Mouse (Mus musculus) kidney, adult 2 months (tissue): Measurements from ENCODE around the gene Urm1. TPM values are rescaled to one million over a fixed set of nuclear protein-coding genes. Genes with fewer than 3 reads are reported as not detected.
"Not testable (repeated sequence)": the region's sequence is repeated elsewhere in the genome, so short reads cannot be mapped to it uniquely, and the experiment has no call there.

Experiments used
- DNase-seq: peaks from one replicate; pipeline ENCODE4 v3.0.0; 2021
- H3K27ac ChIP-seq: fragments of 200-500 bp; 2 replicates; pipeline ENCODE4 v1.5.1; 2012; ENCODE audit warnings: low read depth, low read length, control low read depth, inconsistent platforms; ENCODE audit not compliant: insufficient read depth
- H3K27me3 ChIP-seq: fragments of 200-500 bp; replicated peaks from 2 replicates; pipeline ENCODE4 v1.6.1; 2012; ENCODE audit warnings: mild to moderate bottlenecking, moderate library complexity, low read length, inconsistent platforms; ENCODE audit not compliant: control insufficient read depth, insufficient read depth
- H3K36me3 ChIP-seq: fragments of 200-500 bp; 2 replicates; pipeline ENCODE4 v1.6.1; 2012; ENCODE audit warnings: mild to moderate bottlenecking, moderate library complexity, low read length, inconsistent platforms; ENCODE audit not compliant: control insufficient read depth, insufficient read depth
- H3K4me1 ChIP-seq: fragments of 200-500 bp; 2 replicates; pipeline ENCODE4 v1.6.1; 2011; ENCODE audit warnings: low read length; ENCODE audit not compliant: control insufficient read depth, insufficient read depth
- H3K4me3 ChIP-seq: fragments of 200-500 bp; 2 replicates; pipeline ENCODE4 v1.5.1; 2011; ENCODE audit warnings: mild to moderate bottlenecking, low read depth, low read length, control low read depth; ENCODE audit not compliant: insufficient read depth
- CTCF ChIP-seq: fragments of 200-500 bp; conservative IDR thresholded peaks from 2 replicates; pipeline ENCODE4 v1.5.1; 2011; ENCODE audit warnings: low read depth, mild to moderate bottlenecking, control low read depth, low read length, moderate library complexity, mixed read lengths; ENCODE audit not compliant: insufficient read depth, insufficient read length
- POLR2A ChIP-seq: fragments of 200-500 bp; IDR thresholded peaks from one replicate; pipeline ENCODE4 v1.6.1; 2011; ENCODE audit warnings: low read depth, low read length, control low read depth
- WGBS: fragments of 180-500 bp; shearing (Covaris S2); methylation state at CpG from one replicate; pipeline ENCODE4 v1.1.7; 2018; 5-methylcytosine and 5-hydroxymethylcytosine counted together
- polyA plus RNA-seq: library from polyadenylated mRNA; depleted of rRNA; stranded (reverse); fragments of >200 nt; gene quantifications from 2 replicates; pipeline ENCODE4 v1.2.3, GENCODE M21; 2012; rRNA removed

Urm1 gene
- polyA plus RNA-seq: 43.9 and 48.1 TPM in 2 replicates

DNA sequence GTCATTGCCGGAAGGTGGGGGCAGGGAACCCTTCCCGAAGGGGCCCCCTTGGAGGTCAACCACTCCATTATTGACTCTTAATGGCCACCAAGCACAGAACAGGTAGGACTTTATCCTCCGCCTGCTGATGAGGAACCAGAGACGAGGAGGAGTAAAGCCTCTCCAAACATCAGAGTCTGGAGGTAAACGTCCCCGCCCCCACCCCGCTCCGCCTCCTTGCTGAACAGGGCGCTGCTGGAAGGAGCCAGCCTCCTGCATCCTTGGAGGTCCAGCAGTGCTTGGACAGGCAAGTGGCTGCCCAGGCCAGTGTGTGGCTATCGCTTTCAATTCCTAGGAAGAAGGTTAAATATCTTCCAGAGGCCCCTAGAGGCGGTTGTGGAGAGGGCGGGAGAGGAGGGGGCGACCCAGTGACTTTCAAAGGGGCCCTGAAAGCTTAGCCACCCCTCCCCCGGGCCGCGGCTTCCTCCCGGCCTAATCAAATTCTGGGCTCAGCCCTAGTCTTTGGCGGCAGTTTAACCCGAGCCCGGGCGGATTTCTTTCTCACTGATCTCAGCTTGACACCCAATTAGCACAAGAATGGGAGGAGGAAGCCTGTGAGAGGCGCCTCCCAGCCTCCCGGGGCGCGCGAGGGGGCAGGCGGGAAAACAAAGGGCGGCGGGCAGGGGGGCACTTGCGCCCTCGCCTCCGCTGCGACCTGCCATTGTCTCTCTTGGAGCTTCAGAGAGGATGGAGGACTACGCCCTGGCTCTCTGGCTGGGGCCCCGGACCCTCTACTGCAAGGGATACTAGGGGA is at the start of gene Urm1:
Gene Urm1 (plus strand): TSS at position 51 of the 793 bp plus-strand sequence.
- 2% methylated on average over 35 of the region's 35 CpGs for WGBS
- Histone ChIP-seq H3K4me3 (peak within 1 kb of the TSS; percentile 59), H3K27me3 (no peaks in the 10 kb centered on the region), H3K4me1 (no peaks in the 10 kb centered on the region; the same call in 1 of the 2 replicates), H3K27ac (peak within 1 kb of the TSS; percentile 77), H3K36me3 (no peaks in the 10 kb centered on the region)
- peak; percentile 58 for DNase-seq
- TF ChIP-seq POLR2A: no peak
- no peak for TF ChIP-seq CTCF

DNA sequence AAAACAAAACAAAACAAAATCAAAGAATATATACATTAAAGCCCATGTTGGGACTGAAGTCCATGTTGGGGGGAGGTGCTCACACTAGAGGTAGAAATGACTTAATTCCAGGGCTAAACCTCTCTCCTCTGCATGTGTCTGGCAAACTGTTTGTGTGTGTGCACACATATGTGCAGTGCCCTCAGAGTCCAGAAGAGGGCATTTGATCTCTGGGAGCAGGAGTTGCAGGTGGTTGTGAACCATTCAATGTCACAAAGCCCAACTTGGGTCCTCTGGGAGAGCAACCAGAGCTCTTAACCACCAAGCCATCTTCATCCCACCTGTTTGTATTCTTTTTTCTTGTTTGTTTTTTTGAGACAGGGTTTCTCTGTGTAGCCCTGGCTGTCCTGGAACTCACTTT is 49.7 kb upstream of the Urm1 start:
- Histone ChIP-seq H3K36me3 (no peaks in the 10 kb centered on the region), H3K4me1 (peaks cover 6% of the 10 kb centered on the region; the same call in 1 of the 2 replicates), H3K27me3 (no peaks in the 10 kb centered on the region), H3K27ac (no peak overlapping the region), H3K4me3 (no peak overlapping the region)
- TF ChIP-seq POLR2A (no peak), CTCF (0 out of 2 replicates have a peak, but pooled peaks have one; percentile 22)
- no peak for DNase-seq

DNA sequence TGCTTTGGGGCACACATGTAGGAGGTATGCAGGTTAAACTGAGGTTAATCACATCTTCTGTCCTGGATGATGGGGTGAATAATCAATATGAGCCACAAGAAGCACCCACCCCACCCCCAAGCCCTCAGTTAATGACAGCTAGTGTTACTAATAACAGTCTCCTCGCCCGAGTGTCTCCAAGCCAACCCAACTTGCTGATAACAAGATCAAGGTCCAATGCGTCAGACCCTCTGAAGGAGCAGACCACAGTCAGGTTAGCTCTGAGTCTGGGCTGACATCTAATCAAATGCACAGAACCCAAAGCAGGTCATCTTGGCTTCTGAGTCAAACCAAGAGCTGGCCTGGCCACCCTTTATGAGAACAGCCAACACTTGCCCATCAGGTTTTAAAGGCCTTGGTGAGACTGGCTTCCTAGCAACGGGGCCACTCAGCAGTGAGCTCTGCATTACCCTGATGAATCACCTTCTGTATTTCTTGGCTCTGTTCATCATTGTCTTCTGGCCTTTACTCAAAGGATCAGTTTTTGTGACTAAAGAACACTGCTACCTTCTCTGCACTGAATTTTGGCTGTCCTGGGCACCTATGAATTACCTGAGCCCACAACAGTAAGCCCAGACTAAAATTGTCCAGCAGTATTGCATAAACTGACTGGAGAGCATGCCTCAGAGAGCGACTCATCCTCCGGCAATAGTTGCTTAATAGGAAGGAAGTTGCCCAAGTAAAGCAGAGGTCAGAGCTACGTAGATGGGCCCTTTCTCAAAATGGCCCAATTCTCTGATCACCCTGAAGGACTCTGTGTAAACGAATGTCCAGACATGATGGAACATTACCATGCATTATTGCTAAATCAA is 48.0 kb upstream of the Urm1 start:
- TF ChIP-seq CTCF (no peak), POLR2A (no peak)
- H3K27me3 ChIP-seq: no peaks in the 10 kb centered on the region
- no peak overlapping the region for H3K4me3 ChIP-seq
- 75% methylated on average over 8 of the region's 8 CpGs for WGBS
- no peaks in the 10 kb centered on the region for H3K36me3 ChIP-seq
- DNase-seq: no peak
- H3K27ac ChIP-seq: no peak overlapping the region
- H3K4me1 ChIP-seq: peaks cover 6% of the 10 kb centered on the region; the same call in 1 of the 2 replicates

DNA sequence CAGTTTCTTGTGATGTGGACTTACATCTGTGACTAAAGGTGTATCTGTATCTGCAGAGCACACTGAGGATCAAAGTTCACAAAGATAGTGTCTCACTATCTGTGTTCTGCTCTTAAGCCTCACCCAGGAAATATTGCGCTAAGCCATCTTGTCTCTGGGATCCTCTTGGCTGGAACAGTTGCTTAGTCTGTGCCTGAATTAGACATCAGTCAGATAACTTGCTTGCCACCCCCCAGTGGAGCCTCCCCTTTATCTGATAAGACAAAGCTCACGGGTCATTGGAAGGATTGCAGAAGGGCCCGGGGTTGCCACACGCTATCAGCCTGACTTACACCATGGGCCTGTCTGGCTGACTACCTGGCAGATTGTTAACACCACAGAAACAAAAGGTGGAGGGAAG is 46.6 kb upstream of the Urm1 start:
- no peak for DNase-seq
- Histone ChIP-seq H3K4me1 (peaks cover under 1% of the 10 kb centered on the region; the same call in 1 of the 2 replicates), H3K27me3 (no peaks in the 10 kb centered on the region), H3K27ac (no peak overlapping the region), H3K36me3 (0 out of 2 replicates have a peak, but pooled peaks cover 2% of the 10 kb centered on the region), H3K4me3 (no peak overlapping the region)
- TF ChIP-seq CTCF (no peak), POLR2A (no peak)
- 85% methylated on average over 4 of the region's 4 CpGs for WGBS

DNA sequence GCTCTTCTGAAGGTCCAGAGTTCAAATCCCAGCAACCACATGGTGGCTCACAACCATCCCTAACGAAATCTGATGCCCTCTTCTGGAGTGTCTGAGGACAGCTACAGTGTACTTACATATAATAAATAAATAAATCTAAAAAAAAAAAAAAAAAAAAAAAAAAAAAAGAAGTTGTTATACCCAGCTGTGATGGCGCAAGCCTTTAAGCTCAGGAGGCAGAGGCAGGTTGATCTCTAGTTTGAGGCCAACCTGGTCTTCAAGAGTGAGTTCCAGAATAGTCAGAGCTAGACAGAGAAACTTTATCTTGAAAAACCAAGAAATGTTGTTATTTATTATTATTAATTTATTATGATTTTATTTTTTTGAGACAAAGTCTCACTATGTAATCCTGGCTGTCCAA is 38.6 kb upstream of the Urm1 start:
- not testable (repeated sequence) for H3K4me3 ChIP-seq, DNase-seq, H3K27ac ChIP-seq, H3K27me3 ChIP-seq, H3K4me1 ChIP-seq, H3K36me3 ChIP-seq
- 93% methylated on average over 2 of the region's 2 CpGs for WGBS

DNA sequence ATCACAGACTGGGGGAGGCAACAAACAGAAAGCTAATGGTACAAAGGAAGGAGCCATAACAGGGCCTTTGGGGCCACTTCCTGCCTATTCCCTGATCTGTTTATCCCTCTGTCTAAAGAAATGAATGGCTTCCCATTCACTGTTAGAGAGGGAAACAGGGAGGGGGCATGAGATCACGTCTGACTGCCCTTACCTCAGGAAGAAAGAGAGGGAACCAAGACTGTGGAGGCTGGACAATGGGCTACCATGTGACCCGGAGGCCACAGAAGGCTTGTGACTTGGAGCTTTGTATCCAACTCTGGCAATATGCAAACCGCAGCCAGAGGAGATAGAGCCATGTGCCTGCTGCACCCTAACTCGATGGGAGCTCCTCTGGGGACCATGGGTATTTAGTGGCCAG is 35.6 kb upstream of the Urm1 start:
- Histone ChIP-seq H3K36me3 (peaks cover 2% of the 10 kb centered on the region; the same call in 1 of the 2 replicates), H3K4me1 (0 out of 2 replicates have a peak, but pooled peaks cover 3% of the 10 kb centered on the region), H3K27ac (no peak overlapping the region), H3K27me3 (no peaks in the 10 kb centered on the region), H3K4me3 (no peak overlapping the region)
- DNase-seq: no peak
- 74% methylated on average over 4 of the region's 4 CpGs for WGBS
- TF ChIP-seq CTCF (no peak), POLR2A (no peak)
